Mouse (Mus musculus) liver, adult 2 months (tissue): ENCODE measurements around the gene Agap1. TPM values are rescaled to one million over a fixed set of nuclear protein-coding genes. Genes with fewer than 3 reads are reported as not detected.

ENCODE experiments used
- DNase-seq: peaks from one replicate; pipeline ENCODE4 v3.0.0-alpha.2; 2011; ENCODE audit warnings: low read depth, low spot score; ENCODE audit errors: extremely low read depth
- H3K27ac ChIP-seq: fragments of 200-500 bp; replicated peaks from 2 replicates; pipeline ENCODE4 v1.5.1; 2012; ENCODE audit warnings: low read depth, mild to moderate bottlenecking, control low read depth, inconsistent platforms, low read length; ENCODE audit not compliant: insufficient read depth
- H3K27me3 ChIP-seq: fragments of 200-500 bp; 2 replicates; pipeline ENCODE4 v1.6.1; 2012; ENCODE audit warnings: mild to moderate bottlenecking, moderate library complexity, low read length, inconsistent platforms; ENCODE audit not compliant: control insufficient read depth, insufficient read depth
- H3K36me3 ChIP-seq: fragments of 200-500 bp; 2 replicates; pipeline ENCODE4 v1.6.1; 2012; ENCODE audit warnings: low read length, inconsistent platforms; ENCODE audit not compliant: control insufficient read depth, insufficient read depth
- H3K4me1 ChIP-seq: fragments of 200-500 bp; 2 replicates; pipeline ENCODE4 v1.6.1; 2011; ENCODE audit warnings: low read length; ENCODE audit not compliant: control insufficient read depth, insufficient read depth
- H3K4me3 ChIP-seq: fragments of 200-500 bp; 2 replicates; pipeline ENCODE4 v1.5.1; 2011; ENCODE audit warnings: low read depth, mild to moderate bottlenecking, control low read depth, low read length, moderate library complexity; ENCODE audit not compliant: insufficient read depth
- H3K79me2 ChIP-seq: fragments of 200-500 bp; 2 replicates; pipeline ENCODE4 v1.6.1; 2012; ENCODE audit warnings: inconsistent platforms, mild to moderate bottlenecking, low read length, moderate library complexity; ENCODE audit not compliant: control insufficient read depth, insufficient read depth
- H3K9ac ChIP-seq: fragments of 200-500 bp; 2 replicates; pipeline ENCODE4 v1.6.1; 2012; ENCODE audit warnings: low read depth, mild to moderate bottlenecking, control low read depth, inconsistent platforms, low read length
- CTCF ChIP-seq: fragments of 200-500 bp; IDR thresholded peaks from 2 replicates; pipeline ENCODE4 v1.5.1; 2011; ENCODE audit warnings: low read depth, low read length, control low read depth
- POLR2A ChIP-seq: fragments of 200-500 bp; IDR thresholded peaks from 2 replicates; pipeline ENCODE4 v1.6.1; 2011; ENCODE audit warnings: low read length, control low read depth; ENCODE audit not compliant: insufficient read depth; ENCODE audit errors: extremely low read depth
- WGBS: fragments of 180-500 bp; shearing (Covaris S2); methylation state at CpG from one replicate; pipeline ENCODE4 v1.1.7; 2018; 5-methylcytosine and 5-hydroxymethylcytosine counted together
- polyA plus RNA-seq: library from polyadenylated mRNA; depleted of rRNA; stranded (reverse); fragments of >200 nt; gene quantifications from 2 replicates; pipeline ENCODE4 v1.2.3, GENCODE M21; 2012
- total RNA-seq: library from RNA; depleted of rRNA; stranded (reverse); fragments of >200 nt; gene quantifications from 2 replicates; pipeline ENCODE4 v1.2.3, GENCODE M21; 2014

The Agap1 gene
- total and polyA plus RNA-seq, 2 experiments, result 3.4 to 3.5 TPM

GRCm38 (mm10) chr1:89627650-89628049 is 173.0 kb downstream of the Agap1 start:
- no peaks in the 10 kb centered on the region for H3K36me3 ChIP-seq
- no peaks in the 10 kb centered on the region for H3K27me3 ChIP-seq
- no peak overlapping the region for H3K4me3 ChIP-seq
- no peaks in the 10 kb centered on the region for H3K79me2 ChIP-seq
- no peak overlapping the region for H3K27ac ChIP-seq
- H3K9ac ChIP-seq, result no peak overlapping the region
- DNase-seq, result no peak
- no peaks in the 10 kb centered on the region for H3K4me1 ChIP-seq
- 68% methylated on average over 3 of the region's 3 CpGs for WGBS
- TF ChIP-seq CTCF (peak; percentile 62), POLR2A (no peak)

- 81% methylated on average over 4 of the region's 4 CpGs for WGBS
- TF ChIP-seq CTCF (no peak), POLR2A (no peak)
Measured at GRCm38 (mm10) chr1:89630836-89631235, 176.2 kb downstream of the Agap1 start.

GRCm38 (mm10) chr1:89631747-89632146 is 177.1 kb downstream of the Agap1 start:
- H3K36me3 ChIP-seq, result no peaks in the 10 kb centered on the region
- no peaks in the 10 kb centered on the region for H3K79me2 ChIP-seq
- H3K4me1 ChIP-seq, result no peaks in the 10 kb centered on the region
- no peak overlapping the region for H3K9ac ChIP-seq
- H3K4me3 ChIP-seq, result no peak overlapping the region
- peak; percentile 45 for DNase-seq
- 40% methylated on average over 1 of the region's 1 CpGs for WGBS
- no peaks in the 10 kb centered on the region for H3K27me3 ChIP-seq
- TF ChIP-seq CTCF, result peak; percentile 53; the same call in 1 of the 2 replicates
- no peak for TF ChIP-seq POLR2A
- H3K27ac ChIP-seq, result no peak overlapping the region

More at GRCm38 (mm10) chr1:89630836-89631235, 176.2 kb downstream of the Agap1 start:
- no peak overlapping the region for H3K27ac ChIP-seq
- H3K79me2 ChIP-seq, result no peaks in the 10 kb centered on the region
- no peaks in the 10 kb centered on the region for H3K27me3 ChIP-seq
- H3K4me3 ChIP-seq, result no peak overlapping the region
- H3K9ac ChIP-seq, result no peak overlapping the region
- DNase-seq, result no peak
- H3K4me1 ChIP-seq, result no peaks in the 10 kb centered on the region
- no peaks in the 10 kb centered on the region for H3K36me3 ChIP-seq

- no peak overlapping the region for H3K4me3 ChIP-seq
- no peak overlapping the region for H3K9ac ChIP-seq
- H3K27ac ChIP-seq, result no peak overlapping the region
- H3K4me1 ChIP-seq, result no peaks in the 10 kb centered on the region
- 87% methylated on average over 14 of the region's 14 CpGs for WGBS
- DNase-seq, result no peak
- H3K79me2 ChIP-seq, result no peaks in the 10 kb centered on the region
- no peaks in the 10 kb centered on the region for H3K36me3 ChIP-seq
- 0 out of 2 replicates have a peak, but pooled peaks have one; percentile 0 for TF ChIP-seq CTCF
- TF ChIP-seq POLR2A, result no peak
- no peaks in the 10 kb centered on the region for H3K27me3 ChIP-seq
Measured at GRCm38 (mm10) chr1:89634055-89634454, 179.4 kb downstream of the Agap1 start.

GRCm38 (mm10) chr1:89635131-89635530 is 180.5 kb downstream of the Agap1 start:
- H3K36me3 ChIP-seq, result no peaks in the 10 kb centered on the region
- no peak overlapping the region for H3K27ac ChIP-seq
- no peaks in the 10 kb centered on the region for H3K4me1 ChIP-seq
- no peaks in the 10 kb centered on the region for H3K27me3 ChIP-seq
- 93% methylated on average over 2 of the region's 2 CpGs for WGBS
- no peak for TF ChIP-seq POLR2A
- no peak for TF ChIP-seq CTCF
- H3K9ac ChIP-seq, result no peak overlapping the region
- DNase-seq, result no peak
- no peak overlapping the region for H3K4me3 ChIP-seq
- no peaks in the 10 kb centered on the region for H3K79me2 ChIP-seq

- Histone ChIP-seq H3K9ac (no peak overlapping the region), H3K79me2 (no peaks in the 10 kb centered on the region), H3K27ac (no peak overlapping the region), H3K27me3 (no peaks in the 10 kb centered on the region), H3K36me3 (no peaks in the 10 kb centered on the region), H3K4me3 (no peak overlapping the region), H3K4me1 (no peaks in the 10 kb centered on the region)
- TF ChIP-seq CTCF, result no peak
- TF ChIP-seq POLR2A, result no peak
- DNase-seq, result no peak
- 99% methylated on average over 4 of the region's 4 CpGs for WGBS
Measured at GRCm38 (mm10) chr1:89637670-89638069, 183.1 kb downstream of the Agap1 start.
